Mouse (Mus musculus): ENCODE data around the gene Pabpn1l. TPM values are rescaled to one million over a fixed set of nuclear protein-coding genes. Genes with fewer than 3 reads are reported as not detected.
"Not testable (repeated sequence)": the region's sequence is repeated elsewhere in the genome, so short reads cannot be mapped to it uniquely, and the experiment has no call there.

Gene Pabpn1l
- polyA plus RNA-seq, 1 experiment from 2014 or later: 0.35 TPM

- no peaks in the 10 kb centered on the region for H3K9me3 ChIP-seq (ENCODE audit: control insufficient read depth, low read length)
- WGBS: 61% methylated on average over 3 of the region's 3 CpGs
- H3K4me2 ChIP-seq (ENCODE audit: low read depth, low read length): no peak overlapping the region
- no peak for ATAC-seq (ENCODE audit: low read depth)
- no peak overlapping the region for H3K9ac ChIP-seq (ENCODE audit: low read depth, low read length)
- no peak overlapping the region for H3K27ac ChIP-seq (replicated peaks; ENCODE audit: low read depth, low read length)
- peaks cover 21% of the 10 kb centered on the region for H3K4me1 ChIP-seq (ENCODE audit: control insufficient read depth, insufficient read depth, low read length)
- no peak overlapping the region for H3K4me3 ChIP-seq (ENCODE audit: low read depth, low read length)
- DNase-seq (ENCODE audit: low spot score): no peak
- peaks cover 54% of the 10 kb centered on the region for H3K36me3 ChIP-seq (ENCODE audit: control insufficient read depth, insufficient read depth, low read length)
- H3K27me3 ChIP-seq (replicated peaks; ENCODE audit: control insufficient read depth, insufficient read depth, low read length): no peaks in the 10 kb centered on the region
These were observed 48.3 kb downstream of the Pabpn1l start for GRCm38 (mm10) chr8:122574264-122574663.

GRCm38 (mm10) chr8:122573577-122573976, 49.0 kb downstream of the Pabpn1l start:
- Histone ChIP-seq H3K4me1 (ENCODE audit: control insufficient read depth, insufficient read depth, low read length) (peaks cover 25% of the 10 kb centered on the region), H3K4me3 (ENCODE audit: low read depth, low read length) (no peak overlapping the region), H3K27me3 (replicated peaks; ENCODE audit: control insufficient read depth, insufficient read depth, low read length) (no peaks in the 10 kb centered on the region), H3K9ac (ENCODE audit: low read depth, low read length) (no peak overlapping the region), H3K36me3 (ENCODE audit: control insufficient read depth, insufficient read depth, low read length) (peaks cover 57% of the 10 kb centered on the region), H3K27ac (replicated peaks; ENCODE audit: low read depth, low read length) (no peak overlapping the region), H3K4me2 (ENCODE audit: low read depth, low read length) (no peak overlapping the region), H3K9me3 (ENCODE audit: control insufficient read depth, low read length) (no peaks in the 10 kb centered on the region)
- WGBS: 68% methylated on average over 9 of the region's 9 CpGs
- ATAC-seq (ENCODE audit: low read depth) (no peak), DNase-seq (ENCODE audit: low spot score) (no peak)

DNA sequence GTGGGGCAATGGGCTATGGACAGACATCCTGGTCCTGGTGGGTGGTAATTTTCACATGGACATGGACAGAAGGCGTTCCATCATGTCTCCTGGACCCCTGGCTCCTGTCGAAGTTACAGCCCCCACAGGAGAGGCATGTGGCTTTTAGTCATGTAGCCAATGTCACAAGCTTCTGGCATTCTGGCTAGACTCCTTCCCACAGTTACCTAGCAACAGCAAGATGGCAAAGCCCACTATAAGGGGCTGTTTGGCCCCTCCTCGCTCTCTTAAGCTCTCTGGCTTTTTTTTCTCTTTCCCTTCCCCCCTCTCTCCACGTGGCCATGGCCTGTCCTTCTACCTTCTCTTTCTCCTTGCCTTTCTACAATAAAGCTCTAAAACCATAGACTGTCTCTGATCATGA, 49.4 kb downstream of the Pabpn1l start:
- not testable (repeated sequence) for H3K9ac ChIP-seq (ENCODE audit: low read depth, low read length); H3K4me3 ChIP-seq (ENCODE audit: low read depth, low read length); H3K4me2 ChIP-seq (ENCODE audit: low read depth, low read length); DNase-seq (ENCODE audit: low spot score); ATAC-seq (ENCODE audit: low read depth); H3K27me3 ChIP-seq (replicated peaks; ENCODE audit: control insufficient read depth, insufficient read depth, low read length); H3K27ac ChIP-seq (replicated peaks; ENCODE audit: low read depth, low read length); H3K9me3 ChIP-seq (ENCODE audit: control insufficient read depth, low read length)
- 50% methylated on average over 4 of the region's 4 CpGs for WGBS
- H3K4me1 ChIP-seq (ENCODE audit: control insufficient read depth, insufficient read depth, low read length): peaks cover 25% of the 10 kb centered on the region
- peaks cover 57% of the 10 kb centered on the region for H3K36me3 ChIP-seq (ENCODE audit: control insufficient read depth, insufficient read depth, low read length)

- ATAC-seq (ENCODE audit: low read depth): no peak
- DNase-seq (ENCODE audit: low spot score): no peak
- no peak overlapping the region for H3K4me3 ChIP-seq (ENCODE audit: low read depth, low read length)
- H3K27ac ChIP-seq (replicated peaks; ENCODE audit: low read depth, low read length): no peak overlapping the region
- H3K9me3 ChIP-seq (ENCODE audit: control insufficient read depth, low read length): no peaks in the 10 kb centered on the region
- peaks cover 57% of the 10 kb centered on the region for H3K36me3 ChIP-seq (ENCODE audit: control insufficient read depth, insufficient read depth, low read length)
- WGBS: 89% methylated on average over 3 of the region's 3 CpGs
- H3K27me3 ChIP-seq (replicated peaks; ENCODE audit: control insufficient read depth, insufficient read depth, low read length): no peaks in the 10 kb centered on the region
- H3K9ac ChIP-seq (ENCODE audit: low read depth, low read length): no peak overlapping the region
- H3K4me2 ChIP-seq (ENCODE audit: low read depth, low read length): no peak overlapping the region
- H3K4me1 ChIP-seq (ENCODE audit: control insufficient read depth, insufficient read depth, low read length): peaks cover 25% of the 10 kb centered on the region
These were observed 49.8 kb downstream of the Pabpn1l start for GRCm38 (mm10) chr8:122572751-122573150.

DNA sequence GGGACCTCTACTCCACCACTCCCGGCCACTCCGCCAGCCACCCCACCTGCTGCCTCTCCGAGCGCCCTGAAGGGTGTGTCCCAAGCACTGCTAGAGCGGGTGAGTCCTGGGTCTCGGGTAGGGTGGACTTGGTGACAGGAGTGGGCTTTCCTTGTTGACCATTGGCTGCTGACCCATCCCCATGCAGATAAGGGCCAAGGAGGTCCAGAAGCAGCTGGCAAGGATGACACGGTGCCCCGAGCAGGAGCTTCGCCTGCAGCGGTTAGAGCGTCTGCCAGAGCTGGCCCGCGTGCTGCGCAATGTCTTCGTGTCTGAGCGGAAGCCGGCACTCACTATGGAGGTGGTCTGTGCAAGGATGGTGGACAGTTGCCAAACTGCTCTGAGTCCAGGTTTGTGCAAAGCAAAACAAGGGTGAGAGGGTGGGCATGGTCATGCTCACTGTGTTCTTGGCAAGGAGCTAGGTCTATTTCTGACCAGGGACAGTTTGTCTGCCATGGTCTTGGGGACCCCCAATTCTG, 50.7 kb downstream of the Pabpn1l start:
- Histone ChIP-seq H3K27ac (replicated peaks; ENCODE audit: low read depth, low read length) (no peak overlapping the region), H3K36me3 (ENCODE audit: control insufficient read depth, insufficient read depth, low read length) (peaks cover 57% of the 10 kb centered on the region), H3K4me1 (ENCODE audit: control insufficient read depth, insufficient read depth, low read length) (peaks cover 24% of the 10 kb centered on the region), H3K27me3 (replicated peaks; ENCODE audit: control insufficient read depth, insufficient read depth, low read length) (no peaks in the 10 kb centered on the region), H3K4me2 (ENCODE audit: low read depth, low read length) (no peak overlapping the region), H3K4me3 (ENCODE audit: low read depth, low read length) (no peak overlapping the region), H3K9me3 (ENCODE audit: control insufficient read depth, low read length) (no peaks in the 10 kb centered on the region), H3K9ac (ENCODE audit: low read depth, low read length) (no peak overlapping the region)
- ATAC-seq (ENCODE audit: low read depth) (no peak), DNase-seq (ENCODE audit: low spot score) (no peak)
- WGBS: 95% methylated on average over 16 of the region's 17 CpGs

DNA sequence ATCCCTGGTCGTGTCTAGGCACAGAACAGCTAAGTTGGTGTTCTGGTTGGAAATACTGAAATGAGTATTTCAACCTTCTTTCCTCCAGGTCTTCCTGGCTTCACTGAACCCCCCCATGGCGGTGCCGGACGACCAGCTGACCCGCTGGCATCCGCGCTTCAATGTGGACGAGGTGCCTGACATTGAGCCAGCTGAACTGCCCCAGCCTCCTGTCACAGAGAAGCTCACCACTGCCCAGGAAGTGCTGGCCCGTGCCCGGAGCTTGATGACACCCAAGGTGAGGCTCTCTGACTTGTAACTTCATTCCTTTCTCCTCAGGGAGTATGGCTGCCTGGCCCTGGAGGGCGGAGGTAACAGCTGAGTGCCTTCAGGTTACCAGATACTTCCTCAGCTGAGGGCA, 51.4 kb downstream of the Pabpn1l start:
- no peak overlapping the region for H3K27ac ChIP-seq (replicated peaks; ENCODE audit: low read depth, low read length)
- H3K27me3 ChIP-seq (replicated peaks; ENCODE audit: control insufficient read depth, insufficient read depth, low read length): no peaks in the 10 kb centered on the region
- no peak for DNase-seq (ENCODE audit: low spot score)
- no peak overlapping the region for H3K9ac ChIP-seq (ENCODE audit: low read depth, low read length)
- no peak overlapping the region for H3K4me3 ChIP-seq (ENCODE audit: low read depth, low read length)
- H3K36me3 ChIP-seq (ENCODE audit: control insufficient read depth, insufficient read depth, low read length): peaks cover 57% of the 10 kb centered on the region
- no peaks in the 10 kb centered on the region for H3K9me3 ChIP-seq (ENCODE audit: control insufficient read depth, low read length)
- 94% methylated on average over 11 of the region's 11 CpGs for WGBS
- no peak for ATAC-seq (ENCODE audit: low read depth)
- H3K4me2 ChIP-seq (ENCODE audit: low read depth, low read length): no peak overlapping the region
- H3K4me1 ChIP-seq (ENCODE audit: control insufficient read depth, insufficient read depth, low read length): peaks cover 29% of the 10 kb centered on the region

DNA sequence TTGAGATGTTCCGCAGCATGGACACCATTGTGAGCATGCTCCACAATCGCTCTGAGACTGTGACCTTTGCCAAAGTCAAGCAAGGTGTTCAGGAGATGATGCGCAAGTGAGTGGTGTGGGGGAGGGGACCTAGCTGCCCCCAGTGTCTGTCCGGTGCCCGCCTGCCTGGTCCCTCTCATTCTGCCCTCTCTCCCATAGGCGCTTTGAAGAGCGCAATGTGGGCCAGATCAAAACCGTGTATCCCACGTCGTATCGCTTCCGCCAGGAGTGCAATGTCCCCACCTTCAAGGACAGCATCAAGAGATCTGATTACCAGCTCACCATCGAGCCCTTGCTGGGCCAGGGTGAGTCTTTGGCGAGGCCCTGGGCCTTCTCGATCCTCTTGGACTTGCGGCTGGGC, 52.5 kb downstream of the Pabpn1l start:
- H3K27ac ChIP-seq (replicated peaks; ENCODE audit: low read depth, low read length): no peak overlapping the region
- H3K9ac ChIP-seq (ENCODE audit: low read depth, low read length): no peak overlapping the region
- DNase-seq (ENCODE audit: low spot score) (no peak), ATAC-seq (ENCODE audit: low read depth) (no peak)
- no peak overlapping the region for H3K4me3 ChIP-seq (ENCODE audit: low read depth, low read length)
- WGBS: 95% methylated on average over 16 of the region's 16 CpGs
- no peaks in the 10 kb centered on the region for H3K9me3 ChIP-seq (ENCODE audit: control insufficient read depth, low read length)
- H3K4me2 ChIP-seq (ENCODE audit: low read depth, low read length): peak overlapping the region; percentile 82; the same call in 1 of the 2 replicates
- H3K36me3 ChIP-seq (ENCODE audit: control insufficient read depth, insufficient read depth, low read length): peaks cover 57% of the 10 kb centered on the region
- peaks cover 18% of the 10 kb centered on the region for H3K4me1 ChIP-seq (ENCODE audit: control insufficient read depth, insufficient read depth, low read length)
- no peaks in the 10 kb centered on the region for H3K27me3 ChIP-seq (replicated peaks; ENCODE audit: control insufficient read depth, insufficient read depth, low read length)

Small RNA genes within 50 kb of the gene (microRNA-seq; reads per million reads assigned to microRNA genes)
- gene Mir6396 (ENCODE audit: borderline number of aligned reads): not detected

Other genes with a start within 250 kb of the Pabpn1l start
- 30.9 and 31.6 TPM in 2 replicates for gene Zc3h18, start 246.1 kb downstream of the Pabpn1l start, polyA plus RNA-seq (2014; fragmentation: Nextera tagmentation; extraction: Ambion mirVana)
- gene Il17c, start 200.7 kb downstream of the Pabpn1l start, polyA plus RNA-seq (2014; fragmentation: Nextera tagmentation; extraction: Ambion mirVana): not detected in 2 replicates
- 160 and 173 TPM in 2 replicates for gene Cyba, start 189.8 kb downstream of the Pabpn1l start, polyA plus RNA-seq (2014; fragmentation: Nextera tagmentation; extraction: Ambion mirVana)
- gene Mvd, start 179.3 kb downstream of the Pabpn1l start, polyA plus RNA-seq (2014; fragmentation: Nextera tagmentation; extraction: Ambion mirVana): 27.1 and 34.4 TPM in 2 replicates
- 3.1 and 4.2 TPM in 2 replicates for gene Snai3, start 162.0 kb downstream of the Pabpn1l start, polyA plus RNA-seq (2014; fragmentation: Nextera tagmentation; extraction: Ambion mirVana)
- 40.0 and 40.1 TPM in 2 replicates for gene Rnf166, start 146.7 kb downstream of the Pabpn1l start, polyA plus RNA-seq (2014; fragmentation: Nextera tagmentation; extraction: Ambion mirVana)
- gene Ctu2, start 146.6 kb downstream of the Pabpn1l start, polyA plus RNA-seq (2014; fragmentation: Nextera tagmentation; extraction: Ambion mirVana): 49.0 and 49.2 TPM in 2 replicates
- 18.7 and 22.7 TPM in 2 replicates for gene Piezo1, start 71.4 kb downstream of the Pabpn1l start, polyA plus RNA-seq (2014; fragmentation: Nextera tagmentation; extraction: Ambion mirVana)
- 32.9 and 33.7 TPM in 2 replicates for gene Cdt1, start 54.7 kb downstream of the Pabpn1l start, polyA plus RNA-seq (2014; fragmentation: Nextera tagmentation; extraction: Ambion mirVana)
- gene Aprt, start 45.8 kb downstream of the Pabpn1l start, polyA plus RNA-seq (2014; fragmentation: Nextera tagmentation; extraction: Ambion mirVana): 291 and 314 TPM in 2 replicates
- 13.1 TPM in 2 replicates for gene Galns, start 11.3 kb downstream of the Pabpn1l start, polyA plus RNA-seq (2014; fragmentation: Nextera tagmentation; extraction: Ambion mirVana)
- gene Trappc2l, start 11.1 kb downstream of the Pabpn1l start, polyA plus RNA-seq (2014; fragmentation: Nextera tagmentation; extraction: Ambion mirVana): 66.7 and 74.5 TPM in 2 replicates
- 7.2 and 8.1 TPM in 2 replicates for gene Cbfa2t3, start 76.4 kb upstream of the Pabpn1l start, polyA plus RNA-seq (2014; fragmentation: Nextera tagmentation; extraction: Ambion mirVana)
- gene Acsf3, start 152.7 kb upstream of the Pabpn1l start, polyA plus RNA-seq (2014; fragmentation: Nextera tagmentation; extraction: Ambion mirVana): 14.0 and 17.3 TPM in 2 replicates
- 34.5 and 40.7 TPM in 2 replicates for gene Cdh15, start 225.2 kb upstream of the Pabpn1l start, polyA plus RNA-seq (2014; fragmentation: Nextera tagmentation; extraction: Ambion mirVana)

Measured in embryonic facial prominence, embryonic 14.5 days (tissue).